Mouse (Mus musculus) ES-E14 (cell line): ENCODE measurements around the gene Ep400. TPM values are rescaled to one million over a fixed set of nuclear protein-coding genes. Genes with fewer than 3 reads are reported as not detected.

Experiments
- DNase-seq: peaks from one replicate; pipeline ENCODE4 v3.0.0-alpha.2; 2013; ENCODE audit warnings: low read depth, low spot score
- H3K27ac ChIP-seq: 2 replicates; pipeline ENCODE4 v1.5.1; 2012; ENCODE audit warnings: low read depth, mild to moderate bottlenecking, low read length, moderate library complexity, mixed read lengths; ENCODE audit not compliant: poor library complexity, insufficient read depth, severe bottlenecking
- H3K36me3 ChIP-seq: 2 replicates; pipeline ENCODE4 v1.6.1; 2012; ENCODE audit warnings: mild to moderate bottlenecking, low read length, moderate library complexity, mixed read lengths; ENCODE audit not compliant: control insufficient read depth, poor library complexity, insufficient read depth, severe bottlenecking
- H3K4me1 ChIP-seq, 2 experiments: fragments of 150-350 bp in 1 of 2; sonication (generic) in 1 of 2; 2 replicates each; pipeline ENCODE4 v1.6.1; 2012; ENCODE audit warnings: low read length in 2 of 2, mild to moderate bottlenecking in 1 of 2, mixed read lengths in 1 of 2; ENCODE audit not compliant: control insufficient read depth in 2 of 2, insufficient read depth in 2 of 2, poor library complexity in 1 of 2
- H3K4me3 ChIP-seq, 2 experiments: fragments of 150-350 bp in 1 of 2; sonication (generic) in 1 of 2; 2 replicates each; pipeline ENCODE4 v1.5.1; 2012; ENCODE audit warnings: low read length in 2 of 2, low read depth in 1 of 2, mild to moderate bottlenecking in 1 of 2, mixed read lengths in 1 of 2; ENCODE audit not compliant: insufficient read depth in 1 of 2, poor library complexity in 1 of 2, severe bottlenecking in 1 of 2
- H3K9ac ChIP-seq: 2 replicates; pipeline ENCODE4 v1.6.1; 2012; ENCODE audit warnings: low read depth, mild to moderate bottlenecking, low read length, mixed read lengths; ENCODE audit not compliant: poor library complexity, insufficient read depth, severe bottlenecking
- H3K9me3 ChIP-seq: fragments of 150-350 bp; sonication (generic); 2 replicates; pipeline ENCODE4 v1.6.1; 2012; ENCODE audit warnings: low read depth, mild to moderate bottlenecking, low read length; ENCODE audit not compliant: control insufficient read depth, insufficient read depth
- CHD2 ChIP-seq: IDR thresholded peaks from 2 replicates; pipeline ENCODE4 v1.6.1; 2014; ENCODE audit warnings: mild to moderate bottlenecking, low read depth, low read length, inconsistent platforms
- HCFC1 ChIP-seq: IDR thresholded peaks from 2 replicates; pipeline ENCODE4 v1.6.1; 2012; ENCODE audit warnings: low read length, inconsistent platforms, borderline replicate concordance; ENCODE audit not compliant: insufficient read depth
- MAFK ChIP-seq: IDR thresholded peaks from 2 replicates; pipeline ENCODE4 v1.6.1; 2014; ENCODE audit warnings: mild to moderate bottlenecking, low read depth, low read length, inconsistent platforms; ENCODE audit not compliant: insufficient read depth
- ZC3H11A ChIP-seq: IDR thresholded peaks from 2 replicates; pipeline ENCODE4 v1.6.1; 2012; ENCODE audit warnings: low read depth, mild to moderate bottlenecking, inconsistent platforms, low read length, borderline replicate concordance
- ZNF384 ChIP-seq: IDR thresholded peaks from 2 replicates; pipeline ENCODE4 v1.6.1; 2012; ENCODE audit warnings: low read depth, low read length, inconsistent platforms
- in situ Hi-C, 2 experiments: fragments of 600-800 bp; cut with MboI; formaldehyde crosslinking; loops; one replicate each; pipeline ENCODE4 v1.15.1; 2025; ENCODE audit warnings: low sequenced_read_pairs in 2 of 2, inconsistent platforms in 1 of 2; ENCODE audit not compliant: unreplicated experiment in 2 of 2
- total RNA-seq: library from RNA; depleted of rRNA; stranded (reverse); fragments of 300-350 nt; gene quantifications from 2 replicates; pipeline ENCODE4 v1.2.3, GENCODE M21; 2012

The Ep400 gene
- total RNA-seq, 1 experiment = 56.7 TPM

- H3K36me3 ChIP-seq = peaks cover 70% of the 10 kb centered on the region
- in situ Hi-C loops = no loop called here
- peak overlapping the region; percentile 87 to 93 for H3K4me3 ChIP-seq
- peaks cover 4 to 5% of the 10 kb centered on the region in 2 experiments; a peak in 2 of 4 replicates for H3K4me1 ChIP-seq
- no peak overlapping the region for H3K27ac ChIP-seq
- TF ChIP-seq ZNF384 (no peak), HCFC1 (no peak), MAFK (no peak), ZC3H11A (no peak), CHD2 (no peak)
- H3K9ac ChIP-seq = peak overlapping the region; percentile 84
- no peaks in the 10 kb centered on the region for H3K9me3 ChIP-seq
- DNase-seq = no peak
Observed at GRCm38 (mm10) chr5:110653686-110654085, 116.8 kb downstream of the Ep400 start.

GRCm38 (mm10) chr5:110652719-110653648 is 117.5 kb downstream of the Ep400 start, which contains the start of the genes Noc4l and Ddx51:
TSS of gene Noc4l (minus strand) at chr5:110653417.
TSS of gene Ddx51 (plus strand) at chr5:110653451.
- Histone ChIP-seq H3K4me3 (peak within 1 kb of the TSS; percentile 87 to 93), H3K4me1 (peaks cover 4 to 5% of the 10 kb centered on the region in 2 experiments; a peak in 2 of 4 replicates), H3K9me3 (no peaks in the 10 kb centered on the region), H3K36me3 (peaks cover 70% of the 10 kb centered on the region), H3K9ac (peak within 1 kb of the TSS; percentile 91), H3K27ac (no peak within 1 kb of the TSS)
- in situ Hi-C loops = no loop called here
- TF ChIP-seq ZC3H11A (peak; percentile 20; the same call in 1 of the 2 replicates), CHD2 (no peak), HCFC1 (peak; percentile 86)
- peak; percentile 94 for DNase-seq

GRCm38 (mm10) chr5:110646377-110646776 is 124.1 kb downstream of the Ep400 start:
- Histone ChIP-seq H3K4me3 (no peak overlapping the region), H3K9me3 (peaks cover 2% of the 10 kb centered on the region; the same call in 1 of the 2 replicates), H3K4me1 (no peaks in the 10 kb centered on the region), H3K9ac (no peak overlapping the region), H3K36me3 (peaks cover 44% of the 10 kb centered on the region), H3K27ac (no peak overlapping the region)
- no peak for DNase-seq
- in situ Hi-C loops = no loop called here
- TF ChIP-seq MAFK = no peak
- no peak for TF ChIP-seq ZNF384
- TF ChIP-seq CHD2 = no peak
- no peak for TF ChIP-seq HCFC1
- no peak for TF ChIP-seq ZC3H11A

- Histone ChIP-seq H3K36me3 (no peaks in the 10 kb centered on the region), H3K9ac (peak overlapping the region; percentile 63), H3K4me1 (peaks cover 0 to 5% of the 10 kb centered on the region in 2 experiments; a peak in 1 of 4 replicates), H3K4me3 (peak overlapping the region; percentile 43 to 66), H3K27ac (no peak overlapping the region; the same call in 1 of the 2 replicates), H3K9me3 (peaks cover 1% of the 10 kb centered on the region; the same call in 1 of the 2 replicates)
- DNase-seq = peak; percentile 78
- in situ Hi-C loops = loop anchor here (5.0 to 10.0 kb wide), 2 partner anchors 282 to 285 kb away; no protein-coding TSS in a partner anchor
- TF ChIP-seq MAFK = no peak
- TF ChIP-seq ZC3H11A = peak; percentile 79
- no peak for TF ChIP-seq HCFC1
- no peak for TF ChIP-seq CHD2
Observed at GRCm38 (mm10) chr5:110639459-110639858, 131.1 kb downstream of the Ep400 start.
